Mouse (Mus musculus) stomach, postnatal 0 days (tissue): ENCODE data around the gene Il34.
A peak's percentile ranks its signal among the peaks of the same experiment; 100 is the strongest.

Source experiments
- CTCF ChIP-seq: IDR thresholded peaks from 2 replicates; pipeline ENCODE4 v1.5.1; 2016; ENCODE audit warnings: antibody characterized with exemption, low read depth, mild to moderate bottlenecking, moderate library complexity
- EP300 ChIP-seq: optimal IDR thresholded peaks from 2 replicates; pipeline ENCODE3; 2016; ENCODE audit warnings: antibody characterized with exemption

DNA sequence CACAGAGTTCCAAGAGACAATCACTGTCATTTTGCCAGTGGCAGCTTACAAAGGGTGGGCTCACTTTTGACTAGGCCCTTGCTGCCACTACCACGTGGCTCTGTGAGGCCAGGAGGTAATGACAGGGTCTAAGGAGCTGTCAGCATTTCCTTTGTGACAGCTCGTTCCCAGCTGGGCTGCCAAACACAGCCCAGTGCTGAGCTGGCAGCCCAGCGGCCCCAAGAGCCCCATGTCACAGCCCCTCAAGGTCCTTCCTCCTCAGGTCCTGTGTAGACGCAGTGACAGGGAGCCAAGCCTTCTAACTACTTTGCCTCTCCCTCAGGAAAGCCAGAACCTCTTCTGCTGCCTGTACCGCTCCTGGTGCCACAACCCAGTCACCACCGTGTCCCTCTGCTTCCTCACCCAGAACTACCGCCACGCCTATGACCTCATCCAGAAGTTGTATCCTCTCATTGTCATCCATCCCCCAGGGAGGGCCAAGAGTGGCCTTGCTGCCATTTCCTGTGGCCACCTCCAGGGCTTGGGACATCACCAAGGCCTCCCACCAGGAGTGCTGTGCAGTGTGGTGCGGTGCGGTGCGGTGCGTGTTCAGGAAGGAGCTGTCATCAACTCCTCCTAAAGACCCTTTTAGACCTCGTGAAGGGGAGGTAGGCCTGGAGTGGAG lies 94.3 kb downstream of the Il34 start:
- TF ChIP-seq CTCF (peak; percentile 20; the same call in 1 of the 2 replicates), EP300 (no peak)
